Mouse (Mus musculus) forebrain, embryonic 14.5 days (tissue): Measurements from ENCODE around the gene Zfp87. TPM values are rescaled to one million over a fixed set of nuclear protein-coding genes. Genes with fewer than 3 reads are reported as not detected.

Source experiments
- ATAC-seq: fragments of 200-750 bp; cut with Nextera tagmentation; 2 replicates; pipeline ENCODE4 v1.8.0; 2017; ENCODE audit warnings: mild to moderate bottlenecking, moderate library complexity
- DNase-seq: peaks from one replicate; pipeline ENCODE4 v3.0.0-alpha.2; 2015; ENCODE audit warnings: low spot score
- H3K27ac ChIP-seq: fragments of 300-500 bp; sonication (generic); 2 replicates; pipeline ENCODE4 v1.5.1; 2014; ENCODE audit warnings: low read depth, mild to moderate bottlenecking, control low read depth, low read length, moderate library complexity
- H3K27me3 ChIP-seq: fragments of 300-500 bp; sonication (generic); replicated peaks from 2 replicates; pipeline ENCODE4 v1.6.1; 2014; ENCODE audit warnings: low read length, control low read depth, mixed read lengths; ENCODE audit not compliant: control insufficient read depth, insufficient read depth
- H3K36me3 ChIP-seq: fragments of 300-500 bp; sonication (generic); 2 replicates; pipeline ENCODE4 v1.6.1; 2014; ENCODE audit warnings: low read length, control low read depth; ENCODE audit not compliant: control insufficient read depth, insufficient read depth
- H3K4me1 ChIP-seq: fragments of 300-500 bp; sonication (generic); 2 replicates; pipeline ENCODE4 v1.6.1; 2014; ENCODE audit warnings: antibody characterized with exemption, low read length, control low read depth; ENCODE audit not compliant: control insufficient read depth, insufficient read depth
- H3K4me2 ChIP-seq: fragments of 300-500 bp; sonication (generic); 2 replicates; pipeline ENCODE4 v1.6.1; 2014; ENCODE audit warnings: mild to moderate bottlenecking, control low read depth, low read length
- H3K4me3 ChIP-seq: fragments of 300-500 bp; sonication (generic); 2 replicates; pipeline ENCODE4 v1.5.1; 2014; ENCODE audit warnings: low read depth, low read length, control low read depth
- H3K9ac ChIP-seq: fragments of 300-500 bp; sonication (generic); 2 replicates; pipeline ENCODE4 v1.6.1; 2014; ENCODE audit warnings: mild to moderate bottlenecking, low read length, control low read depth, moderate library complexity
- H3K9me3 ChIP-seq: fragments of 300-500 bp; sonication (generic); replicated peaks from 2 replicates; pipeline ENCODE4 v1.6.1; 2016; ENCODE audit warnings: low read length, control low read depth, mixed read lengths; ENCODE audit not compliant: control insufficient read depth
- WGBS: fragments of 180-500 bp; shearing (Covaris S2); extraction: QIAGEN DNeasy Blood & Tissue Kit; methylation state at CpG from one replicate; pipeline ENCODE4 v1.1.7; 2014; 5-methylcytosine and 5-hydroxymethylcytosine counted together
- polyA plus RNA-seq: library from polyadenylated mRNA; unstranded; fragments of >200 nt; fragmentation: Nextera tagmentation; extraction: Ambion mirVana; gene quantifications from 2 replicates; pipeline ENCODE4 v1.2.1, GENCODE M21; 2014

Zfp87 gene
- polyA plus RNA-seq, 1 experiment from 2014 or later = 46.7 TPM

GRCm38 (mm10) chr13:67495631-67496030, 30.3 kb downstream of the Zfp87 start:
- WGBS = 88% methylated on average over 1 of the region's 1 CpGs
- Histone ChIP-seq H3K27me3 (no peaks in the 10 kb centered on the region), H3K27ac (no peak overlapping the region), H3K4me1 (peaks cover 8% of the 10 kb centered on the region), H3K4me2 (no peak overlapping the region), H3K9ac (no peak overlapping the region), H3K4me3 (no peak overlapping the region), H3K36me3 (peaks cover 37% of the 10 kb centered on the region), H3K9me3 (peaks cover 13% of the 10 kb centered on the region; the same call in 1 of the 2 replicates)
- ATAC-seq (no peak), DNase-seq (no peak)

GRCm38 (mm10) chr13:67484424-67484811, 41.6 kb downstream of the Zfp87 start:
- 46% methylated on average over 8 of the region's 8 CpGs for WGBS
- H3K4me3 ChIP-seq = peak overlapping the region; percentile 50
- H3K36me3 ChIP-seq = peaks cover 4% of the 10 kb centered on the region; the same call in 1 of the 2 replicates
- peak overlapping the region; percentile 70 for H3K4me2 ChIP-seq
- peaks cover 2% of the 10 kb centered on the region; the same call in 1 of the 2 replicates for H3K4me1 ChIP-seq
- no peaks in the 10 kb centered on the region for H3K9me3 ChIP-seq
- no peaks in the 10 kb centered on the region for H3K27me3 ChIP-seq
- H3K27ac ChIP-seq = no peak overlapping the region
- DNase-seq (no peak), ATAC-seq (peak; percentile 66)
- peak overlapping the region; percentile 65 for H3K9ac ChIP-seq

- DNase-seq = peak; percentile 96
- H3K27me3 ChIP-seq = no peaks in the 10 kb centered on the region
- H3K36me3 ChIP-seq = no peaks in the 10 kb centered on the region
- peak within 1 kb of the TSS; percentile 50 for H3K4me3 ChIP-seq
- no peaks in the 10 kb centered on the region for H3K9me3 ChIP-seq
- H3K4me2 ChIP-seq = peak within 1 kb of the TSS; percentile 70
- peak; percentile 96 for ATAC-seq
- WGBS = 7% methylated on average over 20 of the region's 20 CpGs
- peak within 1 kb of the TSS; percentile 65 for H3K9ac ChIP-seq
- H3K27ac ChIP-seq = no peak within 1 kb of the TSS
- peaks cover 2% of the 10 kb centered on the region; the same call in 1 of the 2 replicates for H3K4me1 ChIP-seq
Observed at GRCm38 (mm10) chr13:67483625-67484423, 42.2 kb downstream of the Zfp87 start, which contains the start of gene Zfp874b. TSS of gene Zfp874b (minus strand) at chr13:67484258.

- Histone ChIP-seq H3K4me2 (no peak overlapping the region), H3K9ac (no peak overlapping the region), H3K4me3 (no peak overlapping the region), H3K27ac (no peak overlapping the region), H3K36me3 (no peaks in the 10 kb centered on the region), H3K9me3 (no peaks in the 10 kb centered on the region), H3K4me1 (peaks cover 2% of the 10 kb centered on the region; the same call in 1 of the 2 replicates), H3K27me3 (no peaks in the 10 kb centered on the region)
- no peak for DNase-seq
- WGBS = 60% methylated on average over 4 of the region's 4 CpGs
- ATAC-seq = no peak
Observed at GRCm38 (mm10) chr13:67481528-67481927, 44.4 kb downstream of the Zfp87 start.

GRCm38 (mm10) chr13:67469274-67469673, 56.7 kb downstream of the Zfp87 start:
- 0 out of 2 replicates have a peak, but pooled peaks cover 5% of the 10 kb centered on the region for H3K36me3 ChIP-seq
- 89% methylated on average over 3 of the region's 3 CpGs for WGBS
- no peak overlapping the region for H3K9ac ChIP-seq
- no peaks in the 10 kb centered on the region for H3K4me1 ChIP-seq
- H3K27ac ChIP-seq = no peak overlapping the region
- no peaks in the 10 kb centered on the region for H3K9me3 ChIP-seq
- no peak overlapping the region for H3K4me2 ChIP-seq
- DNase-seq (no peak), ATAC-seq (no peak)
- H3K4me3 ChIP-seq = no peak overlapping the region
- H3K27me3 ChIP-seq = no peaks in the 10 kb centered on the region

Other genes with a start within 250 kb of the Zfp87 start
- gene Zfp458, start 247.7 kb downstream of the Zfp87 start, polyA plus RNA-seq = 4.4 and 6.5 TPM in 2 replicates
- 0.34 and 1.1 TPM in 2 replicates for gene Zfp457, start 219.7 kb downstream of the Zfp87 start, polyA plus RNA-seq
- 2.0 and 2.1 TPM in 2 replicates for gene Zfp595, start 193.6 kb downstream of the Zfp87 start, polyA plus RNA-seq
- gene Gm28044, start 165.6 kb downstream of the Zfp87 start, polyA plus RNA-seq = 0.67 TPM in 1 of 2 replicates, not detected in the other
- gene Zfp953, start 165.6 kb downstream of the Zfp87 start, polyA plus RNA-seq = 0.88 TPM in 2 replicates
- gene Gm28041, start 150.4 kb downstream of the Zfp87 start, polyA plus RNA-seq = not detected in 2 replicates
- 0.61 and 1.1 TPM in 2 replicates for gene Zfp456, start 150.4 kb downstream of the Zfp87 start, polyA plus RNA-seq
- 3.3 and 4.6 TPM in 2 replicates for gene Zfp429, start 126.4 kb downstream of the Zfp87 start, polyA plus RNA-seq
- 0.34 and 0.72 TPM in 2 replicates for gene Zfp459, start 104.8 kb downstream of the Zfp87 start, polyA plus RNA-seq
- 7.6 and 9.6 TPM in 2 replicates for gene Zfp874a, start 74.6 kb downstream of the Zfp87 start, polyA plus RNA-seq
- 3.4 and 3.8 TPM in 2 replicates for gene Zfp874b, start 41.9 kb downstream of the Zfp87 start, polyA plus RNA-seq
- gene Zfp58, start 25.6 kb downstream of the Zfp87 start, polyA plus RNA-seq = 12.2 and 14.8 TPM in 2 replicates
- gene Gm26965, start within 50 bp of the Zfp87 start, polyA plus RNA-seq = 0.33 TPM in 1 of 2 replicates, not detected in the other
- 18.6 and 22.3 TPM in 2 replicates for gene Zfp748, start 27.7 kb upstream of the Zfp87 start, polyA plus RNA-seq
- 7.1 and 7.3 TPM in 2 replicates for gene Zfp729b, start 83.5 kb upstream of the Zfp87 start, polyA plus RNA-seq
- gene Gm49345, start 111.6 kb upstream of the Zfp87 start, polyA plus RNA-seq = 0.54 TPM in 1 of 2 replicates, not detected in the other
- 3.9 and 5.3 TPM in 2 replicates for gene Zfp729a, start 111.6 kb upstream of the Zfp87 start, polyA plus RNA-seq
- 9.9 and 15.0 TPM in 2 replicates for gene Zfp738, start 160.9 kb upstream of the Zfp87 start, polyA plus RNA-seq
- 4.4 and 5.6 TPM in 2 replicates for gene Zfp65, start 203.0 kb upstream of the Zfp87 start, polyA plus RNA-seq
- gene Zfp85, start 229.1 kb upstream of the Zfp87 start, polyA plus RNA-seq = 9.8 and 11.8 TPM in 2 replicates